Mouse (Mus musculus): ENCODE data around the gene Cad.

The Cad gene

GRCm38 (mm10) chr5:31108000-31108490, 53.5 kb downstream of the Cad start, which contains the start of gene Slc30a3:
Gene Slc30a3 (minus strand): TSS chr5:31108237.
- DNase-seq (ENCODE audit: low spot score in 2 of 2), result no peak

DNA sequence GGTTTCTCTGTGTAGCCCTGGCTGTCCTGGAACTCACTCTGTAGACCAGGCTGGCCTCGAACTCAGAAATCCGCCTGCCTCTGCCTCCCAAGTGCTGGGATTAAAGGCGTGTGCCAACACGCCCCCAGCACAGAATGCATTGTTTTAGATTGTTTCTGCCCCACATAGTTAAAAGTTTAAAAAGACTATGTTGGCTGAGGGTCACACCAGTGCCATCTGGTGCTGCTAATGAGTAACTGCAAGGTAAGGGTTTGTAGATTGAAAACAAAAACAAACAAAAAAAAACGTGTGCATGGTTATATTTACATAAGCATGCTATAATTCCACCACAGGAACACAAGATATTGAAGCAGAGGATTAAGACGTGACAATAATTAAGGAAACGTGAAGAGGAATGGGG, 56.2 kb downstream of the Cad start:
- DNase-seq (ENCODE audit: low spot score in 2 of 2), result no peak

DNA sequence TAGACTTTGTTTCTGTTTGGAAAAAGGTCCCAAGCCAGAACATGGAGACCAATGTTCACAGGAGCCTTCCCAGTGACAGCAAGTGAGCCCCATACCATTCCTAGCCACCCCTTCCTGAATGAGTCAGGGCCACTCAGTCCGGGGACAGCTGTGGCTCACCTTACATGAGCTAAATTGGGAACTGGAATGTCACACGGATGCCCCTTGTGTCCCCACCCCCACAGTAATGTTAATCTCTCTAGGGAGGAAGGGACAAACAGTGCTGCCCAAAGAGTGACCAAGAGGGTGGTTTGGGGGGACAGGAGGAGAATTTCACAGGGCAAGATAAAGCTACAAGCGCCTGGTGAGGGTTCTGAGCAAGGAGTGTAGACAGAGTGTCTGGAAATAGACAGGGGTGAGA, 61.8 kb downstream of the Cad start, which contains the start of gene Trim54:
TSS of gene Trim54 (plus strand) at position 359 of the 400 bp plus-strand sequence.
- DNase-seq (ENCODE audit: low spot score in 2 of 2), result no peak

DNA sequence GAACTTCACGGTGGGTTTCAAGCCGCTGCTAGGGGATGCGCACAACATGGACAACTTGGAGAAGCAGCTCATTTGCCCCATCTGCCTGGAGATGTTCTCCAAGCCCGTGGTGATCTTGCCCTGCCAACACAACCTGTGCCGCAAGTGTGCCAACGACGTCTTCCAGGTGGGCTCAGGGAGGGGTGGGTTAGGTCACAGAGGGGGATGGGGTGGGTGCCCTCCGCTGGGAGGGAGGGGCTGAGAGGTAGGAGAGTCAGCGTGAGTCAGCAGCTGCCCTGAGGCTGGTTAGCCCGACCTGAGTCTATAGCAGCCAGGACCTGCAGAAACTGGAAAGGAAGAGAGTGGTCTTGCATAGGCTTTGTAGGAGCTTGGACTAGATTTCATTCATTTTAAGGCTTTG, 62.3 kb downstream of the Cad start:
- no peak for DNase-seq (ENCODE audit: low spot score in 2 of 2)

- DNase-seq (ENCODE audit: low spot score in 2 of 2), result peak in 1 of 2 experiments; percentile 27
Measured at GRCm38 (mm10) chr5:31121111-31121510, 66.5 kb downstream of the Cad start.

- DNase-seq (ENCODE audit: low spot score in 2 of 2), result no peak
Measured at GRCm38 (mm10) chr5:31123481-31123880, 68.9 kb downstream of the Cad start.

DNA sequence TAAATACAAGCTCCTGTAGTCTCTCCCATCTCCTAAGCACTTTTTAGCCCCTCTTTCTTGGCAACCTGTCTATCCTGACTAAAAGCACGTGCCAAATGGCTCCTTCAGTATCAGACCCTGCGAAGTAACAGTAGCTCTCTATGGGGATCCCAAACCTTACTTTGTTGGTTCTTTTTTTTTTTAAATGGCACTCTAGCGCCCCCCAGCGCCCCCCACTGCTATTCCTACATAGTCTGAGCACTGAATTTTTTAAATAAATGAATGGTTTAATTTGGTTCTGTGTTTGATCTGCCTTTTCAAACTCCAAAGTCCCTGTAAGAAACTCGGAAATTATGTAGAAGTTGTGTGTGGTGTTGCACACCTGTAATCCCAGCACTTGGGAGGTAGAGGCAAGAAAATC, 71.5 kb downstream of the Cad start:
- DNase-seq (ENCODE audit: low spot score in 2 of 2), result no peak

All from frontal cortex, postnatal 10 days (tissue).